Mouse (Mus musculus) right cerebral cortex, adult 18-20 months (tissue): ENCODE results near the gene Esr1.
A peak's percentile ranks its signal among the peaks of the same experiment; 100 is the strongest.

Experiments
- DNase-seq: peaks from one replicate; pipeline ENCODE4 v3.0.0; 2022; ENCODE audit warnings: mixed read lengths

Esr1 gene

DNA sequence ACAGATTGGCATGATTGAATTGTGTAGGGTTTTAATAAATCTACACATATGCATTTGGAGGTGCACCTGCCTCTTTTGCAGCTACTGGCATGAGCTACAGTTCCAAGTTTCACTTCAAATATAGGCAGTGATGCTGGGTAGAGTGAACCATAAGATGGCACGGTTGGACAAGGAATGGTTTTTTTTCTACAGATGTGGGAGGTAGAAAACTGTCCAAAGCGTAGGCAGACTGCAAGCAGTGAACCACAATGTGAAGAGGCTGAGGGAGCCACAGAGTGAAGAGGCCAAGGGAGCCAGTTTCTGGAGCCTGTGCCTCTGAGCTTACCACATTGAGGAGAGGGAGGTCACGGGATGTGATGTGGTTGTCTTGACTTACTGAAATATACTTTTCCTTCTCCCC, 238.5 kb downstream of the Esr1 start:
- peak; percentile 46 for DNase-seq

DNA sequence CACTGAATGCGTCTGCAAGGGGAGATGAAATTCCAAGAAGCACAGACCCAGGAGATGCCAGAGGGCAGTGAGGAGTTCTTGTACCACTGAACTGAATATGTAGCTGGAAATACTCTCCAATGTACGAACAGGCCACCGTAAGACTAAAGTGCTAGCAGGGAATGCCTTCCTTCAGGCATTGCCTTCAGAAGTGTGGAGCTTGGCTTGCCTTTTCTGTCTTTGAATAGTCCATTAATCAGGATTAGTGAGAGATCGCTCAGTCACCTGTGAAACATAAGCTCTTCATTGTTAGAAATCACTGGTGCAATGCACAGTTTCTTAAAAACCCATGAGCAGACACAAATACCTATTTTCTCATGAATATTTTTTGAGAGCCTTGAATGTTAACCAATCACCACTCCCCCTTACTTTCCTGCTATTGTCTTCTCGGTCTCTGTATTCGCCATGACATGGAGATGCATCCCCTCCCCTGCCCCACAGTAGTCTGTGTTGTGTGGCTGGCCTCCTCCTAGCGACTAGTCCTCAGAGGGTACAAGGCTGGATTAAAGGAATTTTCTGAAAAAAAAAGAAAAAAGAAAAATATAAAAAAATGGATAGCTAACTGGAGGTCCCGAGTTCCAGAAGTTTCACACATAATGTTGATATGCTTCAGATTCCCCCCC, 263.8 kb downstream of the Esr1 start:
- DNase-seq: no peak

DNA sequence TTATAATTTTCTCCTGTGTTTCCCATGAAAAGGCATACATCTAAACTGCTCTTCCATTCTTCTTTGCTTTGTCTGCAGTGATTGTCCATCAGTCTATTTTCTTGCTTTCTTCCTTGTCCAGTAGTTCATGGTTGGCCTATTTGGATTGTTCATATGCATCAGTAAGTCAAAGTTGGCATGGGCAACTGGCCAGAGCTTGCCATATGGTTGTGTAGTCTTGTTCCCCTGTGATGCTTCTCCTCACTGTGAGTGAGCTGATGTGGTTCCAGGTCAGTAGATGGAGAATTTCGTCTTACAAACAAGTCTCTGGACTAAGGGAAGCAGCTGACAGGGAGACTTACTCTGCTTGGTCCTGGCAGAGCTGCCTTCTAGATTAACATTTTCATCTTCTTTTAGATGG, 270.0 kb downstream of the Esr1 start:
- DNase-seq: no peak

DNA sequence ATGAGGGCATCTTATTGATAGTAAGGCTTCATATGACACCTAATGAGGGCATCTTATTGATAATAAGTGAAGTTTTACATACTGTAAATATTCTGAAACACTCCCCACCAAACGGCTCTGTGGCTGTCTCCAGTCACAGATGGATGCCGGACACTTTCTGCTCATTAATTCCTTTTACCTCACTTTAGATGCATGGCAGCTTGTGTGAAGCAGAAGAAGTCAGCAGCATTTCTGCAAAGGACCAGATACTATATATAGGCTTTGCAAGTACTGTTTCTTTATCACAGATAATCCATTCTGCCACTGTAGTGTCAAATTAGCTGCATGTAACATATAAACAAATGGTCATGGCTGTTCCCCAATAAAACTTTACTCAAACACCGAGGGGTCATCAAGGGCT, 274.1 kb downstream of the Esr1 start:
- DNase-seq: no peak

DNA sequence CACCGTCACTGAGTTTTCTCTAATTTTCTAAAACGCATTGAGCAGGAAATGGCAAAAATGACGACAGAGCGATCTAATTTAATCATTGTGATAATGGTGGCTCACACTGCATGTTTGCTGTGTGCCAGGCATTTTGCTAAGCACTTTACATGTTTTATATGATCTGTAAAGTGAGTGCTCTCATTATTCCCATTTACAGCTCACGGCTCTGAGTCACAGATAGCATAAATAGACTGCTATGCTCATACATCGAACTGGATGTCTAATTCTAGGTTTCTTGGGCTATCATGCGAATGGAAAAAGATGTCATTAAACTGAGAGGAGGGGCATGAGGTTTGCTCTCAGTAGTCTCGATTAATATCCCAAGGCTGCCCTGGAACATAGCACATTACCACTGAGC, 274.6 kb downstream of the Esr1 start:
- peak; percentile 5 for DNase-seq

DNA sequence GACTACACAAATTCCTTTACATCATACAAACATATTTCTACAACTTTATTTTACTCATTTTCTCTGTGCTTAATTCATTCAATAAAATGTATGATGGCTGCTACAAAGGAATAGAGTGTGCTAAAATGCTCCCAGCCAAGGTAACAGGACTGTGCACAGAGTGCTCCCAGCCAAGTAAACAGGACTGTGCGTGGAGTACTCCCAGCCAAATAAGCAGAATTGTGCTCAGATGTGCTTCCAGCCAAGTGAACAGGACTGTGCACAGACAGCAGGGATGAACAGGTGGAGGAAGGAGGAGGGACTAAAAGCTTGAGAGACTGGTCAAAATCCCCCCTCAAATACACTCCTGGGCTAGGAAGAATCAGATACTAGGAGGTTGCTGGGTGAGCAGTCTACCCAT, 282.1 kb downstream of the Esr1 start:
- DNase-seq: no peak

DNA sequence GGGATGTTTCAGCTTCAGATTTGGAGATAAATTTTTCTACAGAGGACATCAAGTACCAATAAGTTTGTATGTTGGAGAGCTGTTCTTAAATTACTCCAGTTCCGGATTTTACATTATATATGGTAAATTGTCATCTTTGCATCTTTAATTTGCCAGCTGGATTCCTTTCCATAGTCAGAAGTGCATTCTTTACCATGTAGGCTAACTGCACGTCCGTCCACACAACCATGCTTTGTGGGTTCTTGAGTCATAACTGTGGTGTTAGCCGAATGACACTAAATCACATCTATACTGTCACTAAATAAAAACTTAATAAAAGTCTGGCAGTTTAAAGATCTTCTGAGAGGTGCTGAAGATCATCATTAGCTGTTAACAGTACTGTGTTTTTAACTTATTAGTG, 286.4 kb downstream of the Esr1 start:
- no peak for DNase-seq

DNA sequence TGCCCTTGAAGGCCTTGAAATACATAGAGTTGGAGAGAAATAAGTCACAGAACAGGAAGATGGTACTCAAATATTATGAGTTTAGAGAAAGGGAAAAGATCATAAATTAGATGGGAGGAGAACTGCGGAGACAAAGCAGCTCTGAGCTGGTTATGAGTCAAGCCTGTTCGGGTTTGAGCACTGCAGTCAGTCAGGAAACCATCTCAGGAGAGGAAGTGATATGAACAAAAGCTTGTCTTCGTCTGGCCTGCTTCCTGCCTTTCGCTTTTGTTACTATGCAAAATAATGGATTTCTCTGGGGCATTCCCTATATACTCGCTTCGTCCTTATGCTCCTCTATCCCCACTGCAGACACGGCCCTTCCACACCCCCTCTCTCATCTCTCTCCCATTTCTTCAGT, 288.9 kb downstream of the Esr1 start:
- DNase-seq: no peak

DNA sequence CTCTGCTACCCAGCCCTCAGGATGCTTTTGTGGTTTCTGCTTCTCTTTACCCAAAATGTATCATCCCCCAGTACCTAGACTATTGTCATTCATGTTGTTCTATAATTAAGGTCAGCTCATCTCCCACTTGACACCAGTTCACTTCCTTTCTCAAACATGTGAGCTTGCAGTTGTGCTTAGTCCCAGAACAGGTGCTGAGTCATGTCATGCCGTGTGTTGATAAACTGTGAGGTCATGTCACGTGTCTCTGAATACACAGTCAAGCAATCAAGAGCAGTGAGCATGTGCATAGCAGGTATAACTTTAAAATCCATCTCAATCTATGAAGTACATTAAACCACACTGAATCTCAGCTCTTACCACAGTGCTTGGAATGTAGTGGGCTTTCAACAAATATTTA, 297.9 kb downstream of the Esr1 start:
- DNase-seq: no peak

DNA sequence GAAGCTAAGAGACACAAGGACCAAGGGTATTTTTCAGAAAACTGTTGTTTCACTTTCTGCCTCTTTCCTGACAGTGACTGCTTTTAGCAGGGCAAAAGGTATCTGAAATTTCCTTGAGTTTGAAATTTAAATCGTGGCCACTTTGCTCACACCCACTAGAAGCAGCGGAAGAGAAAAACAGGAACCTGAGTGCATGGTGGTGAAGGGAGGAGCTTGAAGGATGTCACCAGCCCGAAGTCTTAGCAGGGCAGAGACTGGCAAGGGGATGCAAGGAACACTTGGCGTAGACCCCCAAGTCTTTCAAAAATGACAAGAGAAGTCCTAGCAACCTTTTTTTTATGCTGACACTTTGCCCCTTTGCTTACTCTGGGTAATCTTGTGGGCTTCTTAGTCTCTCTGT, 299.1 kb downstream of the Esr1 start:
- no peak for DNase-seq

DNA sequence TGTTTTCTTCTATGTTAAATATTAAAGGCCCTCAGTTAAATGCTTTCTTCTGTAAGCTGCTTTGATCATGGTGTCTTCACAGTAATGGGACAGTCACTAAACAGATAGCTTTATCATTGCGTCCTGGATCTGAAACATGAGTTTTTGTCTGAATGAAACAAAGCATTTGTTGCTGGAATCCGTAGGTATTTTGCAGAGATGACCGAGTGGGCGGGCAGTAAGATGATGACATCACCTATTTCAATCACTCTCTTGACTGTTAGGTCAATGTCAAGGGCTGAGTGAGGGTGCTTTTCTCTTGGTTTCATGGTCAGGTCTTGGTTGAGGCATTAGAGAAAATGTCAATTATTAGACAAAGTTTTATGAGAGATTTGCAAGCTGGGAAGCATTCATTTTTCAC, 307.7 kb downstream of the Esr1 start:
- DNase-seq: no peak

DNA sequence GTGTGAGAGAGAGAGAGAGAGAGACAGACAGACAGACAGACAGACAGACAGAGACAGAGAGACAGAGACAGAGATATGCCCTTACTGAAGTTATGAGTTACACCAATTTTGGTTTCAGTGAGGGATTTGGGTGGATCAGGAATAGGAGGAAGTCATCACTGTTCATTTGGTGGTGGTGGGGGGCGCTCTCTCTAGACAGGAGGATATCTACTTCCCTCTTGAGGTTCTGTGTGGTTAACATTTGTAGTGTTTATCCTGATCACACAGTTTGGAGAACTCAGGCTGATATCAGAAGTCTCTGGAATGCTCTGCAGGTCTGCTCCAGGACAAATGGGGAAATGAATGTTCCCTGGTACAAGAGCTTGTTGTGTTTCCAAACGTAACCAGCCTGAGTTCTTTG, 312.2 kb downstream of the Esr1 start:
- no peak for DNase-seq

DNA sequence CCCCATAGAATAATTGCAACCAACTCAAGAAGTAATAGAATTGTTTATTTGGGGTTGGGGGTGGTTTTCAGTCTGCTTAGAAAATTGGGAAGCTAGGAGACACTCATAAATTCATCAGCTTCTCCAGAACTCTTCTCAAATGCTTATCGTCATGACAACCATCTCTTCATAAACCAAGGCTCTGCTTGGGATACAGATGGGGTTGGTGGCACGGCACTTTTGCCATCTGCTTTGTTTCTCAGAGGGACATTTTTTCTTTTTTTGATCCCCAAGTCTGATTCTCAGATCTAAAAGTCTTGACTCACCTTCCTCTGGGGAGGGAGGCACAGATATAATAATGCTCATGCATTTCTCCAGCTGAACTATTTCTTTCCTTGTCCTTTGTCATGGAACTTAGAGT, 313.0 kb downstream of the Esr1 start:
- peak; percentile 26 for DNase-seq

DNA sequence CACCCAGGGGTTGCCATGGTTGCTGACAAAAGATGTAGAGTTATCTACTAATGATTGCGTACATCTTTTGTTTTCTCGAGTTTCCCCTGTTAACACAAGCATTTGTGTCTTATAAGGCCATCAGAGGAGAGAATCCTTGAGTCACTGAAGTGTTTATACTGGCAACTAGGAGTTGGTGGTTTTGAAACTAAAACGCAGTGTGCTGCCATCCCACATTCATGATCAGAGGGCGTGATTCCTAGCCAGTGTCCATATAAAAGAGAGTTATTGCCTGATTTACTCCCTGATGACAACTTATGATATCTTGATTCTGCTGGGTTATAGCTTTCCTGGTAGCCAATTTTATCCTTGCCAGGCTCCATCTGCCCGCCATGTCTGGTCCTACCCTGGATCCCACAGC, 331.8 kb downstream of the Esr1 start:
- no peak for DNase-seq

DNA sequence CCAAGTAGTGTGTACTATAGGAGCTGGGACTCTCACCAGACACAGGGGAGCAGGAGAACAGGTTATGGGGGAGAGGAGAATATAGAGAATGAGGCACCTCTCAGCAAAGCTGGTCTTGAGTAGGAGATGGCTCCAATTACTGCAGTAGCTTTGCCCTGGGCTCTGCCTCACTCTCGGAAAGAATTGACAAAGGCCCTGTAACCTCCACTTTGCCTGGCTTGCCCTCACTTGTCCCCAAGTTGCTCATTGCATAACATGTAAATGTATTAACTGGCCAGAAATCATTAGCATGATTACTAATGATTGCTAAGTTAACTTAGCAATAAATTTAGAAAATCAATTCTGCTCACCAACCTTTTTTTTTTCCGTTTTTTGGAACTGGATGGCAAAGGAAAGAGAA, 333.3 kb downstream of the Esr1 start:
- no peak for DNase-seq

DNA sequence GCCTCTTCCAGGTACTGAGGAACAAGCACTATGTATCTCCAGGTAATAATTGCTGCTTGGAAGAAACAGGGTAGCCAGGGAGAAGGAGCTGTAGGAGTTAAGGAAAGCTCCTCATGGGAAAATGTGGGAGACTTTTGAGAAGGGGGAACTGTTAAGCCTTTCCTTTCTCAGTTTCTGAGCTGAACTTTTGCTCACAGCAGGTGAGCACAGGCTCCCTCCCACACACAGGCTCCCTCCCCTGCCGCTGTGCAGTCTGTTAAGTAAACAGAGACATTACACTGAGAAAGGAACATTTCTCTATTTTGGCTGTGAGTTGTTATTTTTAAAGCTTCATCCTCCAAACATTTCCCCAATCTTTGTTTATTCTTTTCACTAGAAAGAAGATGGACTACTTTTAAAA, 354.4 kb downstream of the Esr1 start:
- DNase-seq: peak; percentile 9

DNA sequence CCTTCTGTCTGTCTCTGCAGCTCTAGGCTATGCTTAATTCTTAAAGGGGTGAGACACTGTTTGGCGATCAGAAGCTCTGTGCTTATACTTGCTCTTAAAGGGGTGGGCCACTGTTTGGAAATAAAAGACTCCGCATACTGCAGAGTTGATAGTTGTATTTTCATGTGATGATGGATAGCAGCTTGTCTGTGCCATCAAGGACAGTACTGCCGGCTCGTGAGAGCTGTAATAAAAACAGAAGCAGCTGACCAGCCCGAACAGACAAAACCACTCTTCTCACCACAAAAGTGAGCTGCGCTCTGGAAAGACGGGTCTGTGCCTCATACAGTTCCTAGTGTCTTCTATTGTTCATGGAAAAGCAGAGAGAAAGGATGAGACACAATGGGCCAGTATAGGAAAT, 359.8 kb downstream of the Esr1 start:
- DNase-seq: no peak

DNA sequence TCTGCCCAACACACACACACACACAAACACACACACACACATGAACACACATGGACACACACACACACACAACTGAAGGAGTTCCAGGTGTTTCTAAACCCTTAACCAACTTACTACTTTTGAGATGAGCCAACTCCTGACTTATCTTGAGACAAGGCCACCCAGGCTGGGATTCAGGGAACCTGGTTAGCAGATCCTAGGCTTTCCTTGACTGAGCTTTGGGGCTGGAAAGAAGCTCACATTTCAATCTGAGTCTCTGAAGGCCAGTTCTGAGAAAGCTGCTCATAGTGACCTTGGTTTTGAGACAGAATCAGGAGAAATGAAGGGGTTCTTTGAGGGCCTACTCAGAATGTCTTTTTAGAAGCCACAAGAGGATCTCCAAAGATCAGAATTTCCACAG, 360.2 kb downstream of the Esr1 start:
- DNase-seq: no peak

DNA sequence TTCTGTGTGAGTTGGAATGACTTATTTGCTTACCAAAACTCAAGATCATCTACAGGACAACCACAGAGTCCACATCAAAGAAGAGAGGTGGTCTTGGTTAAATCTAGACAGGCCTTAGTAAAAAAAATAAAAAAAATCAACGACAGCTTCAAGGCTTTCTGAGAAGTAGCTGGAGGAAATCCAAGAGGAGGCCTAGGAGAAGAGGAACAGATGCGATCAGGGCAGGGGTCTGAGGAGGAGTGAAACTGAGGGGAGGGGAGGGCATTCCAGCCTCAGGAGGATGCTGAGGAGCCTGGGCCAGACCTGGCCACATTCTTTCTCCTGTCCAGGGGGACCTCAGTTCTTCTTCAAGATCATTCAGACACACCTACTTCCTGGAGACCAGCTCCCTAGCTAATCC, 360.6 kb downstream of the Esr1 start:
- DNase-seq: no peak

DNA sequence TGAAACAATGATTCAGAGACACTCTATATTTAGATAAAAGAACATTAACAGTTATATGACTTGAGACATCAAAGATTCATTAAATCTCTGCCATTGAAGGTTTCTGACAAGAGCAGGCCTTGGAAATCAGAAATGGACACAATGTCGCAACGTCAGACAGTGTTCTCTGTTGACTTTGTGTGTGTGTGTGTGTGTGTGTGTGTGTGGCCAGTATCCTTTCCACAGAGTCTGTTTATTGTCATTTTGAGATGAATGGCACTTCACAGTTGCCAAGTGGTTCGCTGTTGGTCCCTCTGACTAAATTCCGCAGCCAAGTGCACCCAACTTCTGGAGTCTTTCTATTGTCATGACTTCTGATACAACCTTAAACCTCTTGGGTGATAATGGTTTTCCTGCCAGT, 362.9 kb downstream of the Esr1 start:
- no peak for DNase-seq

DNA sequence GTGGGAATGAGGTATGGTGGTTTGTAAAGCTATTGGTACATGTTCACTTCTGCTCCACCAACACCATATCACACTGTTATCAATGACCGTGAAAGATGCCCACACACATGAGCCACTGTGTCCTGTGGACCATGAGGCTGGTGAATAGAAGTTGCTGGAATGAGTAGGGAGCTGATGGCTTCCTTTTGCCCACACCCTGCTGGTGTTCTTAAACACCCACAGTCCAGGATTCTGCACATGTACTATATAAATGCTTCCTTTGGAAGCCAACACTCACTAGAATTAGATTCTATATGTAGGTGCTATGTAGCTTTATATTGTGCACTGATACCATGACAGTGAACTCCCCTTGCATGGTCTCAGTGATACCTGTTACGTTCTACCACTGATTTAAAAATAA, 365.2 kb downstream of the Esr1 start:
- DNase-seq: peak; percentile 2

DNA sequence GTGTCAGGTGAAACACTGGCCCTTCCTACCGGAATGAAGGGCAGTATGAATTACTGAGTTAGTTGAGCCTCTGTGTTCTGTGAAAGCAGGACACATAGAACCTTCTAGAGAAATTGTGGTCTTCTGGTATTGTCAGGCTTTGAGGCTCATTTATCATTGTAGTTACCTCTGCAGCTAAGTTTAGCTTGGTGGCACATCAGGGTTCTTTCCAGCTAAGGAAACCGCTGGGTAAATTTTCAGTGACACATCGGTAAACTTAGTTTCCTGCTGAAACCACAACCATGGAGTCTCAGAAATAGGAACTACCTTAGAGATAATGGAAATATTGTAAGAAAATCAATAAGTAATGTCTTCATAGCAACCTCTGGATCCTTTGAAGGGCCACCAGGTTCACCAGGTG, 366.0 kb downstream of the Esr1 start:
- DNase-seq: no peak

DNA sequence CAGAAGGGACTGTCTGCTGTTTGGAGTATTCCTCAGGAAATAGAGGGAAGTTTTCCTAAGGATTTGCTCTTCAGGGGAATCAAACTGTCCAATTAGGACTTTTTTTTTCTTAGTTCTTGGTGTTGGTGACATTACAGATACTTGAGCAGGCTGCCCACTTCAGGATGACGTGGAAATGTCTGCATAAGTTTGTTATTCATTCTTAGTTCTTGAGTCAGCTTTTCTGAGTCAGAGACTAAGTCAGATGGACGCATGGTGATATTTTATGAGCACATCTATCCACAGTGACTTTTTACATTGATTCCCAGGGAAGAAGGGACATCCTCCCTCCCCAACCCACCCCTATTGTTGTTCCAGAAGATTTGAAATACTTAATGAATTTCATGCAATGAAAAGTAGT, 372.5 kb downstream of the Esr1 start:
- DNase-seq: no peak

DNA sequence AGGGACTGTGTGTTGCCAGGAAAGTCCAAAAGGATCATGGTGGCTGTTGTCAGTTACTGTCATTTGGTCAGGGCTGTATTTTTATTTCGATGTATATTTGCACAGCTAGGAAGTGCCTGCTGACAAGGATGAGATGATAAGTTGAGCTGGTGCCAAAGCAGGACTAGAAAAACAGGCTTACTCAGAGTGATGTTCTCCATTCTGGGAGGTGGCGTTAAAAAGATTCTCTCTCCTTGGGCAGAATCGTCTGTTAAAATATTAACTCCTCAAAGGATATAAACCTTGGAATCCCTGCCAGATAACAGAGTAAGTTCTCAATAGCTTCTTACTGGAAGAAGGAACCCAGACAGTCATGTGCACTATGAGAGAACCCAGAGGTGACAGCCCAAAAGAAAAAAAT, 382.4 kb downstream of the Esr1 start:
- peak; percentile 8 for DNase-seq

DNA sequence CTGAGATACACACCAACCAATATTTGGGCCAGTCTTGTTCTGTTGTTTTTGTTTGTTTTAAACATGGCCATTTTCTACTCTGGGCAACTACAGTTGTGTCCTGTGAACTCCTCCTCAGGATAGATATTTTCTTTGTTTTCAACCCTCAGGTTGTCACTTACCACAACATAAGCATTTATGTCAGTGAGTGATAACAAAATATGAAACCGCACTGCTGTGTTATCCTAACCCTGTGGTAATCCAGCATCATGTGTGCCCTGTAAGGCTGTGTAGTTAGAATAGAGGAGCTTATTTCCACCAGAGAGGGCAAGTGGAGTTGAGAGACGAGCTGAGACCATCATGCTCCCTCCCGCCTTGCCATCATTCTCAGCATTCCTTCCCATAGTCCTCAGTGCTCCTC, 385.2 kb downstream of the Esr1 start:
- DNase-seq: no peak
